Mouse (Mus musculus): ENCODE measurements around the gene Tmem160. TPM values are rescaled to one million over a fixed set of nuclear protein-coding genes. Genes with fewer than 3 reads are reported as not detected.

Tmem160 gene
- polyA plus RNA-seq, 1 experiment: 330 TPM

- WGBS: 84% methylated on average over 5 of the region's 5 CpGs
- Histone ChIP-seq H3K4me1 (ENCODE audit: control insufficient read depth, insufficient read depth, insufficient read length, low read length) (peaks cover 24% of the 10 kb centered on the region), H3K4me3 (ENCODE audit: low read depth, low read length) (no peak overlapping the region), H3K27ac (ENCODE audit: insufficient read depth, low read depth, low read length) (no peak overlapping the region), H3K27me3 (ENCODE audit: control insufficient read depth, insufficient read depth, low read length) (no peaks in the 10 kb centered on the region), H3K36me3 (ENCODE audit: control insufficient read depth, insufficient read depth, low read length) (peaks cover 2% of the 10 kb centered on the region; the same call in 1 of the 2 replicates)
- no peak for TF ChIP-seq POLR2A (IDR thresholded peaks at IDR 0.05; ENCODE audit: low read depth, low read length)
- no peak for TF ChIP-seq CTCF (IDR thresholded peaks at IDR 0.05; ENCODE audit: extremely low read depth, insufficient read length, insufficient replicate concordance, low read depth, low read length)
Measured at GRCm38 (mm10) chr7:16411100-16411499, 41.5 kb upstream of the Tmem160 start.

- H3K4me1 ChIP-seq (ENCODE audit: control insufficient read depth, insufficient read depth, insufficient read length, low read length): peaks cover 25% of the 10 kb centered on the region
- WGBS: 88% methylated on average over 8 of the region's 8 CpGs
- peaks cover 11% of the 10 kb centered on the region for H3K36me3 ChIP-seq (ENCODE audit: control insufficient read depth, insufficient read depth, low read length)
- no peak overlapping the region for H3K4me3 ChIP-seq (ENCODE audit: low read depth, low read length)
- no peaks in the 10 kb centered on the region for H3K27me3 ChIP-seq (ENCODE audit: control insufficient read depth, insufficient read depth, low read length)
- TF ChIP-seq POLR2A (IDR thresholded peaks at IDR 0.05; ENCODE audit: low read depth, low read length) (no peak), CTCF (IDR thresholded peaks at IDR 0.05; ENCODE audit: extremely low read depth, insufficient read length, insufficient replicate concordance, low read depth, low read length) (no peak)
- H3K27ac ChIP-seq (ENCODE audit: insufficient read depth, low read depth, low read length): no peak overlapping the region
Measured at GRCm38 (mm10) chr7:16412220-16412896, 40.2 kb upstream of the Tmem160 start.

GRCm38 (mm10) chr7:16412930-16413329, 39.6 kb upstream of the Tmem160 start:
- no peak overlapping the region for H3K27ac ChIP-seq (ENCODE audit: insufficient read depth, low read depth, low read length)
- no peak for TF ChIP-seq CTCF (IDR thresholded peaks at IDR 0.05; ENCODE audit: extremely low read depth, insufficient read length, insufficient replicate concordance, low read depth, low read length)
- TF ChIP-seq POLR2A (IDR thresholded peaks at IDR 0.05; ENCODE audit: low read depth, low read length): no peak
- H3K4me3 ChIP-seq (ENCODE audit: low read depth, low read length): no peak overlapping the region
- peaks cover 24% of the 10 kb centered on the region for H3K4me1 ChIP-seq (ENCODE audit: control insufficient read depth, insufficient read depth, insufficient read length, low read length)
- peaks cover 12% of the 10 kb centered on the region for H3K36me3 ChIP-seq (ENCODE audit: control insufficient read depth, insufficient read depth, low read length)
- no peaks in the 10 kb centered on the region for H3K27me3 ChIP-seq (ENCODE audit: control insufficient read depth, insufficient read depth, low read length)
- 87% methylated on average over 2 of the region's 2 CpGs for WGBS

GRCm38 (mm10) chr7:16415426-16415825, 37.2 kb upstream of the Tmem160 start:
- peak; percentile 21; the same call in 1 of the 2 replicates for TF ChIP-seq POLR2A (IDR thresholded peaks at IDR 0.05; ENCODE audit: low read depth, low read length)
- no peak for TF ChIP-seq CTCF (IDR thresholded peaks at IDR 0.05; ENCODE audit: extremely low read depth, insufficient read length, insufficient replicate concordance, low read depth, low read length)
- peak overlapping the region; percentile 29 for H3K4me3 ChIP-seq (ENCODE audit: low read depth, low read length)
- 26% methylated on average over 3 of the region's 3 CpGs for WGBS
- H3K27ac ChIP-seq (ENCODE audit: insufficient read depth, low read depth, low read length): peak overlapping the region; percentile 89
- H3K36me3 ChIP-seq (ENCODE audit: control insufficient read depth, insufficient read depth, low read length): peaks cover 32% of the 10 kb centered on the region
- peaks cover 32% of the 10 kb centered on the region for H3K4me1 ChIP-seq (ENCODE audit: control insufficient read depth, insufficient read depth, insufficient read length, low read length)
- H3K27me3 ChIP-seq (ENCODE audit: control insufficient read depth, insufficient read depth, low read length): no peaks in the 10 kb centered on the region

- TF ChIP-seq CTCF (IDR thresholded peaks at IDR 0.05; ENCODE audit: extremely low read depth, insufficient read length, insufficient replicate concordance, low read depth, low read length): no peak
- no peak for TF ChIP-seq POLR2A (IDR thresholded peaks at IDR 0.05; ENCODE audit: low read depth, low read length)
- H3K36me3 ChIP-seq (ENCODE audit: control insufficient read depth, insufficient read depth, low read length): peaks cover 45% of the 10 kb centered on the region
- H3K27ac ChIP-seq (ENCODE audit: insufficient read depth, low read depth, low read length): peak overlapping the region; percentile 89
- no peak overlapping the region for H3K4me3 ChIP-seq (ENCODE audit: low read depth, low read length)
- no peaks in the 10 kb centered on the region for H3K27me3 ChIP-seq (ENCODE audit: control insufficient read depth, insufficient read depth, low read length)
- peaks cover 38% of the 10 kb centered on the region for H3K4me1 ChIP-seq (ENCODE audit: control insufficient read depth, insufficient read depth, insufficient read length, low read length)
- 62% methylated on average over 10 of the region's 10 CpGs for WGBS
Measured at GRCm38 (mm10) chr7:16417141-16417771, 35.3 kb upstream of the Tmem160 start.

- Histone ChIP-seq H3K4me3 (ENCODE audit: low read depth, low read length) (no peak overlapping the region), H3K4me1 (ENCODE audit: control insufficient read depth, insufficient read depth, insufficient read length, low read length) (peaks cover 40% of the 10 kb centered on the region), H3K36me3 (ENCODE audit: control insufficient read depth, insufficient read depth, low read length) (peaks cover 51% of the 10 kb centered on the region), H3K27me3 (ENCODE audit: control insufficient read depth, insufficient read depth, low read length) (no peaks in the 10 kb centered on the region), H3K27ac (ENCODE audit: insufficient read depth, low read depth, low read length) (peak overlapping the region; percentile 99; the same call in 1 of the 2 replicates)
- TF ChIP-seq POLR2A (IDR thresholded peaks at IDR 0.05; ENCODE audit: low read depth, low read length) (no peak), CTCF (IDR thresholded peaks at IDR 0.05; ENCODE audit: extremely low read depth, insufficient read length, insufficient replicate concordance, low read depth, low read length) (no peak)
- 76% methylated on average over 5 of the region's 5 CpGs for WGBS
Measured at GRCm38 (mm10) chr7:16418713-16419112, 33.9 kb upstream of the Tmem160 start.

GRCm38 (mm10) chr7:16420493-16421118, 32.0 kb upstream of the Tmem160 start:
- Histone ChIP-seq H3K27me3 (ENCODE audit: control insufficient read depth, insufficient read depth, low read length) (no peaks in the 10 kb centered on the region), H3K4me1 (ENCODE audit: control insufficient read depth, insufficient read depth, insufficient read length, low read length) (peaks cover 45% of the 10 kb centered on the region), H3K4me3 (ENCODE audit: low read depth, low read length) (no peak overlapping the region), H3K27ac (ENCODE audit: insufficient read depth, low read depth, low read length) (peak overlapping the region; percentile 99), H3K36me3 (ENCODE audit: control insufficient read depth, insufficient read depth, low read length) (peaks cover 68% of the 10 kb centered on the region)
- no peak for TF ChIP-seq CTCF (IDR thresholded peaks at IDR 0.05; ENCODE audit: extremely low read depth, insufficient read length, insufficient replicate concordance, low read depth, low read length)
- peak; percentile 46; the same call in 1 of the 2 replicates for TF ChIP-seq POLR2A (IDR thresholded peaks at IDR 0.05; ENCODE audit: low read depth, low read length)
- 34% methylated on average over 8 of the region's 8 CpGs for WGBS
